Mouse (Mus musculus) myocyte (in vitro differentiated cells): ENCODE data around the gene Prkd1. TPM values are rescaled to one million over a fixed set of nuclear protein-coding genes. Genes with fewer than 3 reads are reported as not detected.

ENCODE experiments used
- H3K27me3 ChIP-seq: one replicate; pipeline ENCODE4 v1.6.1; 2011; ENCODE audit not compliant: control insufficient read depth, insufficient read depth, insufficient read length
- H3K36me3 ChIP-seq: one replicate; pipeline ENCODE4 v1.6.1; 2011; ENCODE audit not compliant: control insufficient read depth, insufficient read depth
- H3K4me2 ChIP-seq: one replicate; pipeline ENCODE4 v1.6.1; 2011; ENCODE audit warnings: low read depth, control low read depth
- H3K4me3 ChIP-seq: one replicate; pipeline ENCODE4 v1.5.1; 2011; ENCODE audit warnings: mild to moderate bottlenecking, control low read depth, moderate library complexity
- H3K79me2 ChIP-seq: one replicate; pipeline ENCODE4 v1.6.1; 2011; ENCODE audit not compliant: control insufficient read depth, insufficient read depth
- H3ac ChIP-seq: one replicate; pipeline ENCODE4 v1.6.1; 2011; ENCODE audit not compliant: control insufficient read depth, insufficient read length
- CEBPB ChIP-seq: IDR thresholded peaks from 2 replicates; pipeline ENCODE4 v1.6.1; 2011; ENCODE audit warnings: mild to moderate bottlenecking, moderate library complexity; ENCODE audit not compliant: poor library complexity, insufficient read depth, severe bottlenecking
- E2F4 ChIP-seq: IDR thresholded peaks from one replicate; pipeline ENCODE4 v1.6.1; 2011; ENCODE audit warnings: mild to moderate bottlenecking, control low read depth, moderate library complexity; ENCODE audit not compliant: insufficient read depth
- MAX ChIP-seq: IDR thresholded peaks from one replicate; pipeline ENCODE4 v1.6.1; 2011; ENCODE audit warnings: low read depth, mild to moderate bottlenecking, control low read depth
- MYOD1 ChIP-seq, 3 experiments: IDR thresholded peaks; one replicate each; pipeline ENCODE4 v1.6.1; 2011; ENCODE audit warnings: control low read depth in 2 of 3, low read depth in 2 of 3, mild to moderate bottlenecking in 2 of 3, moderate library complexity in 1 of 3; ENCODE audit not compliant: insufficient read length in 2 of 3, control insufficient read depth in 1 of 3
- MYOG ChIP-seq, 3 experiments: IDR thresholded peaks; one replicate each; pipeline ENCODE4 v1.6.1; 2011; ENCODE audit warnings: control low read depth in 2 of 3, low read depth in 2 of 3, mild to moderate bottlenecking in 2 of 3; ENCODE audit not compliant: insufficient read length in 2 of 3, control insufficient read depth in 1 of 3, insufficient read depth in 1 of 3
- POLR2A ChIP-seq: IDR thresholded peaks from one replicate; pipeline ENCODE4 v1.6.1; 2011; ENCODE audit warnings: low read depth, mild to moderate bottlenecking, control low read depth, moderate library complexity; ENCODE audit not compliant: insufficient read length
- POLR2AphosphoS2 ChIP-seq: IDR thresholded peaks from one replicate; pipeline ENCODE4 v1.6.1; 2011; ENCODE audit warnings: low read depth, control low read depth; ENCODE audit not compliant: insufficient read length
- REST ChIP-seq: IDR thresholded peaks from one replicate; pipeline ENCODE4 v1.6.1; 2011; ENCODE audit warnings: mild to moderate bottlenecking, control low read depth, moderate library complexity; ENCODE audit not compliant: insufficient read depth, insufficient read length
- SRF ChIP-seq: IDR thresholded peaks from one replicate; pipeline ENCODE4 v1.6.1; 2011; ENCODE audit warnings: low read depth; ENCODE audit not compliant: control insufficient read depth, insufficient read length
- TCF12 ChIP-seq: IDR thresholded peaks from one replicate; pipeline ENCODE4 v1.6.1; 2011; ENCODE audit warnings: mild to moderate bottlenecking, control low read depth; ENCODE audit not compliant: poor library complexity, insufficient read depth, severe bottlenecking
- TCF3 ChIP-seq: IDR thresholded peaks from one replicate; pipeline ENCODE4 v1.6.1; 2011; ENCODE audit warnings: low read depth, control low read depth; ENCODE audit not compliant: insufficient read length
- USF1 ChIP-seq: IDR thresholded peaks from one replicate; pipeline ENCODE4 v1.6.1; 2011; ENCODE audit warnings: low read depth, mild to moderate bottlenecking, control low read depth, moderate library complexity
- polyA plus RNA-seq: library from polyadenylated mRNA; unstranded; fragments of >200 nt; fragmentation: generic; extraction: Trizol; gene quantifications from one replicate; pipeline ENCODE4 v1.2.1, GENCODE M21; 2012; ENCODE audit warnings: missing spikeins

Gene Prkd1
- polyA plus RNA-seq, 1 experiment = 0.28 TPM

DNA sequence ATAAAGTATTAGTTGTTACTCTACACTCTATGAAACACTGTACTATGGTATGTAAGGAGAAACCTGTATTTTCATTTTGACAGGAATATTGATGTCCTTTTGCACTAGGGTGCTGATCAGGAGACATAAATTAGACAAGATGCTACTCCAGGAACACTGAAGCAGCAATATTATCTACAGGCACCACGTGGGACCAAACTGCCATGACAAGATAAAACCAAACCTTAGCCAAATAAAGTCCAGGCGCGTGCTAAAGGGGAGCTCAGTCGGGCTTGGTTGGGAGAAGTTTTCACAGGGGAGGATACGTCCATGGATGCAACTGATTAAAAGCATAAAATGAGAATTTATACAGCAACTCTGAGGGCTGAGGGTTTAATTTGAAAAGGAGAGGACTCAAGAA is 53.1 kb downstream of the Prkd1 start:
- Histone ChIP-seq H3K27me3 (no peaks in the 10 kb centered on the region), H3K79me2 (no peaks in the 10 kb centered on the region), H3K4me3 (no peak overlapping the region), H3K4me2 (no peak overlapping the region), H3K36me3 (no peaks in the 10 kb centered on the region), H3ac (no peak overlapping the region)
- TF ChIP-seq E2F4 (no peak), POLR2A (no peak), USF1 (no peak), REST (no peak), POLR2AphosphoS2 (no peak), TCF3 (no peak), CEBPB (no peak), TCF12 (no peak), MAX (no peak), MYOD1 (IDR thresholded peaks at IDR 0.05; ENCODE audit: control insufficient read depth in 1 of 3, insufficient read length in 2 of 3, low read depth in 2 of 3) (no peak), SRF (no peak), MYOG (IDR thresholded peaks at IDR 0.05; ENCODE audit: control insufficient read depth in 1 of 3, insufficient read depth in 1 of 3, insufficient read length in 2 of 3, low read depth in 2 of 3) (no peak)

- Histone ChIP-seq H3K4me3 (no peak overlapping the region), H3K27me3 (no peaks in the 10 kb centered on the region), H3K36me3 (no peaks in the 10 kb centered on the region), H3ac (no peak overlapping the region), H3K4me2 (no peak overlapping the region), H3K79me2 (no peaks in the 10 kb centered on the region)
- no peak for TF ChIP-seq MAX
- no peak for TF ChIP-seq E2F4
- TF ChIP-seq REST = no peak
- no peak for TF ChIP-seq USF1
- TF ChIP-seq CEBPB = no peak
- TF ChIP-seq SRF = no peak
Measured at GRCm38 (mm10) chr12:50594506-50594905, 54.4 kb downstream of the Prkd1 start.

GRCm38 (mm10) chr12:50593481-50593880 is 55.4 kb downstream of the Prkd1 start:
- no peaks in the 10 kb centered on the region for H3K36me3 ChIP-seq
- TF ChIP-seq TCF12 (no peak), MAX (no peak), POLR2A (no peak), POLR2AphosphoS2 (no peak), E2F4 (no peak), MYOD1 (IDR thresholded peaks at IDR 0.05; ENCODE audit: control insufficient read depth in 1 of 3, insufficient read length in 2 of 3, low read depth in 2 of 3) (no peak), CEBPB (no peak), USF1 (no peak), REST (no peak), TCF3 (no peak), SRF (no peak), MYOG (IDR thresholded peaks at IDR 0.05; ENCODE audit: control insufficient read depth in 1 of 3, insufficient read depth in 1 of 3, insufficient read length in 2 of 3, low read depth in 2 of 3) (no peak)
- no peaks in the 10 kb centered on the region for H3K79me2 ChIP-seq
- no peak overlapping the region for H3ac ChIP-seq
- H3K4me2 ChIP-seq = no peak overlapping the region
- H3K4me3 ChIP-seq = no peak overlapping the region
- no peaks in the 10 kb centered on the region for H3K27me3 ChIP-seq

DNA sequence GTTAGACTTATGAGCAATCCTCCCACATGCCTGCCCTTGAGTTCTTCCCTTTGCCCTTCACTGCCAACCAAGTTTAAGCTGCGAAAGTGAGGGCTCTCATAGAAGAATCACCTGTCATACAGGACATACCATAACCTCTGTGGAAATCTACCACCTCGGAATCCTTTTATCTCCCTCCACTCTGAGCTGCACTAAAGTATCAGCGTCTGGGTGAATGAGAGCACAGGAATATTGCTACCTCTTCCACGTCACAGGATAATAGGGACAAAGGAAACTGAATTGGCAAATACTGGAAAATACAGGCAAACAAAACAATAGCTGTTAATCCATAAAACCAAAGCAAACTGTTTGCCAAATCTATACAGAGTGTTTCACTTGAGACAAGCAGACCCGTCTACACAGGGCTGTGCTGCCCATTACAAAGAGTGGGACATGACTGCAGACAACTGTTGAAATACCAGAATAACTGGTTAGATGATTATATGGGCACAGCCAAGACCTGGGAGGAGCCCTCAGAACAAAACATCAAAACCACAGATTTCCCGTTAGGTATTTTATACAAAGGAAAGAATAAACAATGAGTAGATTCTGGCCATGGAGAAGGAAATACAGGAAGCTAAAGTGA is 60.6 kb downstream of the Prkd1 start:
- no peak overlapping the region for H3K4me3 ChIP-seq
- no peak overlapping the region for H3K4me2 ChIP-seq
- TF ChIP-seq SRF (no peak), POLR2AphosphoS2 (no peak)
- H3K27me3 ChIP-seq = no peaks in the 10 kb centered on the region
- no peak overlapping the region for H3ac ChIP-seq
- no peaks in the 10 kb centered on the region for H3K79me2 ChIP-seq
- H3K36me3 ChIP-seq = no peaks in the 10 kb centered on the region

DNA sequence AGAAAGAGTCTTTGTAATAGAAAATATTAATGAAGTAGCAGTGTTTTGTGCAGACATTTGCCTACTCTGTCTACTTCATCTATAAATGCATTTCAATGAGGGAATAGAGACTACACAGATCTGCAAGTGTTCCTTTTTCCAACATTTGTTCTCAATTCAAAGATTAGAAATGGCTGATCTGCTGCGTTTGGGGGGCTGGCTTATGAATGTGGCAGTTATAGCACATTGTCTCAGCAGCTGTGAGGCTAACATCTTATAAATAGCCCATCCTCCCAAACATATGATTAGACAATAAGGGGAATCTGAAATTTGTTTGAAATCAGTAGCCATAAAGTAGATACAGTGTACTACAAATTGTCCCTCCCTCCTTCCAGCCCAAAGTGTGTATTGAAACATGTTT is 83.7 kb downstream of the Prkd1 start:
- no peak overlapping the region for H3K4me2 ChIP-seq
- no peak overlapping the region for H3K4me3 ChIP-seq
- no peaks in the 10 kb centered on the region for H3K36me3 ChIP-seq
- no peaks in the 10 kb centered on the region for H3K79me2 ChIP-seq
- H3ac ChIP-seq = no peak overlapping the region
- H3K27me3 ChIP-seq = no peaks in the 10 kb centered on the region
- TF ChIP-seq MYOD1 (IDR thresholded peaks at IDR 0.05; ENCODE audit: control insufficient read depth in 1 of 3, insufficient read length in 2 of 3, low read depth in 2 of 3) (no peak), MYOG (IDR thresholded peaks at IDR 0.05; ENCODE audit: control insufficient read depth in 1 of 3, insufficient read depth in 1 of 3, insufficient read length in 2 of 3, low read depth in 2 of 3) (no peak), REST (no peak), POLR2A (no peak), E2F4 (no peak), USF1 (no peak), POLR2AphosphoS2 (no peak), TCF12 (no peak), CEBPB (no peak), MAX (no peak), TCF3 (no peak), SRF (no peak)
